Mouse (Mus musculus): ENCODE results near the gene Mov10. TPM values are rescaled to one million over a fixed set of nuclear protein-coding genes. Genes with fewer than 3 reads are reported as not detected.

The Mov10 gene
- polyA plus RNA-seq, 1 experiment from 2014 or later = 94.5 TPM

Other genes starting within 250 kb of the Mov10 start
- 42.5 and 45.8 TPM in 2 replicates for gene Slc16a1, start 179.9 kb downstream of the Mov10 start, polyA plus RNA-seq (2014; fragmentation: Nextera tagmentation; extraction: Ambion mirVana)
- gene Ppm1j, start 37.5 kb downstream of the Mov10 start, polyA plus RNA-seq (2014; fragmentation: Nextera tagmentation; extraction: Ambion mirVana) = 2.1 and 3.1 TPM in 2 replicates
- gene Fam19a3, start 36.7 kb downstream of the Mov10 start, polyA plus RNA-seq (2014; fragmentation: Nextera tagmentation; extraction: Ambion mirVana) = 0.04 and 0.11 TPM in 2 replicates
- 166 and 184 TPM in 2 replicates for gene Rhoc, start 30.2 kb downstream of the Mov10 start, polyA plus RNA-seq (2014; fragmentation: Nextera tagmentation; extraction: Ambion mirVana)
- 33.1 and 34.6 TPM in 2 replicates for gene St7l, start 45.4 kb upstream of the Mov10 start, polyA plus RNA-seq (2014; fragmentation: Nextera tagmentation; extraction: Ambion mirVana)
- 194 and 209 TPM in 2 replicates for gene Capza1, start 45.9 kb upstream of the Mov10 start, polyA plus RNA-seq (2014; fragmentation: Nextera tagmentation; extraction: Ambion mirVana)
- 1.9 and 2.8 TPM in 2 replicates for gene Wnt2b, start 143.4 kb upstream of the Mov10 start, polyA plus RNA-seq (2014; fragmentation: Nextera tagmentation; extraction: Ambion mirVana)
- gene Cttnbp2nl, start 234.6 kb upstream of the Mov10 start, polyA plus RNA-seq (2014; fragmentation: Nextera tagmentation; extraction: Ambion mirVana) = 23.6 and 31.1 TPM in 2 replicates
- gene 4930564D02Rik, start 248.3 kb upstream of the Mov10 start, polyA plus RNA-seq (2014; fragmentation: Nextera tagmentation; extraction: Ambion mirVana) = not detected in 2 replicates